Mouse (Mus musculus): ENCODE results near the gene Abr.

- TF ChIP-seq POLR2A (IDR thresholded peaks at IDR 0.05; ENCODE audit: borderline replicate concordance, insufficient read depth, low read length) (no peak), CTCF (IDR thresholded peaks at IDR 0.05; ENCODE audit: borderline replicate concordance, insufficient read depth, low read depth, low read length) (no peak)
Observed at GRCm38 (mm10) chr11:76497066-76497768, 124.9 kb downstream of the Abr start.

Measured in cerebellum, adult 2 months (tissue).